Mouse (Mus musculus) cerebellum, adult 2 months (tissue): Measurements from ENCODE around the gene Prss32.

Experiments
- CTCF ChIP-seq: fragments of 200-500 bp; IDR thresholded peaks from 2 replicates; pipeline ENCODE4 v1.5.1; 2011; ENCODE audit warnings: low read depth, mild to moderate bottlenecking, control low read depth, low read length, moderate library complexity, borderline replicate concordance; ENCODE audit not compliant: insufficient read depth
- POLR2A ChIP-seq: fragments of 200-500 bp; IDR thresholded peaks from 2 replicates; pipeline ENCODE4 v1.6.1; 2011; ENCODE audit warnings: low read length, control low read depth, borderline replicate concordance; ENCODE audit not compliant: insufficient read depth

DNA sequence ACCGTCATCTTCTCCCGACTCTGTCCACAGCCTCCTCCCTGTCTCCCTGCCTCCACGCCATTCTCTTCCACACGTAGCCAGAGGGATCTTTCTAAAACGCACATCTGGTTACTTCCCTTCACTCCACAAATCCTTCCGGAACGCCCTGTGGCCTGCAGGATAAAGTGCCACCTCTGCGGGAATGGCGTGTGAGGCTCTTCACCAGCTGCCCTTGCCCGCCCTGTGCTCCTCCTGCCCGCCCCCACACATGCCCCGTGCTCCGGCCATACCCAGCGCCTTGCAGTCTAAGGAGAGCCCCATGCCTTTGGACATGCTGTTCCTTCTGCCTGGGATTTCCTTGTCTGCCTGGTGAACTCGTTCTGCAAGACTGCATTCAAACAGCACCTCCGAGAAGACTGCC lies 20.6 kb upstream of the Prss32 start:
- TF ChIP-seq CTCF, result no peak
- no peak for TF ChIP-seq POLR2A
